Mouse (Mus musculus): ENCODE results near the gene Qrich1.

The Qrich1 gene

DNA sequence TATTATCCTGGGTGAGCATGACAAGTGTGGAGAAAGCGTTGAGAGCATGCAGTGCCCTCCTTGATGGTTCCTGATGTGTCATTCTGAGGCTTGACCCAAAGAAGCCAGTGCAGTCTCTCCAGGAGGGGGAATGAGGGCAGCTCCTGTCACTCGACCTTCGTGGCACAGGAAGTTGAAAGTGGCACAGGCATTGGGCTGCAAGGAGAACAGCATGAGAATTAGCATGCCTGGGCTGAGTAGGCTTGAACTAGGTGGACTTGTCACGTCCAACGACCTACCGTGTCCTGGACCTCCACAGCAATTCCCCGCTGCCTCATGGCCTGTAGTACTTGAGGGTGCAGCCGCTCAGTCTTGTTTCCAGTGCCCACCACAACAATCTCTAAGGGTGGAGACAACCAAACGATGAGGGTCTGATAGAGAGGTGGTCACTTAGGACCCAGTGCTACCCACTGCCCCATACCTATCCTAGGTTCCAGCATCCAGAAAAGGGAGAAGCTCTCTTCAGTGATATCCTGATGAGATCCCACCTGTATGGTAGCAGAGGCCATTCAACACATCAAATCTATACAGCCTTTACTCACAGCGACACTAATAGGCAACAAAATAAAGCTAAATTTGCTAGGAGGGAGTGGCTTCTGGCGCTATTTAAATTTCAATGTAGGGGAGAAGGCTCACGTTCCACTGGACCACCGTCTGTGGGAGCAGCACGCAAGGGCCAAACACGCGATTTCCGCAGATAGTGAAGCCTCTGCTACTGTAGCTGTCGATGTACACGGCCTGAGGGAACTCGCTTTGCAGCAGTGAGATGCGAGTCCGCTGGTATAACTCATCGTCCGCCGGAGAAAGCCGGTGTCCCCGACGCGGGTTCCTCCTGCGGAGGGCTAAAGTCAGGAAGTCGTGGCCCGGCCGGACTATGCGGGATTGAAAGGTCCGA, 49.5 kb downstream of the Qrich1 start:
- DNase-seq: no peak

DNA sequence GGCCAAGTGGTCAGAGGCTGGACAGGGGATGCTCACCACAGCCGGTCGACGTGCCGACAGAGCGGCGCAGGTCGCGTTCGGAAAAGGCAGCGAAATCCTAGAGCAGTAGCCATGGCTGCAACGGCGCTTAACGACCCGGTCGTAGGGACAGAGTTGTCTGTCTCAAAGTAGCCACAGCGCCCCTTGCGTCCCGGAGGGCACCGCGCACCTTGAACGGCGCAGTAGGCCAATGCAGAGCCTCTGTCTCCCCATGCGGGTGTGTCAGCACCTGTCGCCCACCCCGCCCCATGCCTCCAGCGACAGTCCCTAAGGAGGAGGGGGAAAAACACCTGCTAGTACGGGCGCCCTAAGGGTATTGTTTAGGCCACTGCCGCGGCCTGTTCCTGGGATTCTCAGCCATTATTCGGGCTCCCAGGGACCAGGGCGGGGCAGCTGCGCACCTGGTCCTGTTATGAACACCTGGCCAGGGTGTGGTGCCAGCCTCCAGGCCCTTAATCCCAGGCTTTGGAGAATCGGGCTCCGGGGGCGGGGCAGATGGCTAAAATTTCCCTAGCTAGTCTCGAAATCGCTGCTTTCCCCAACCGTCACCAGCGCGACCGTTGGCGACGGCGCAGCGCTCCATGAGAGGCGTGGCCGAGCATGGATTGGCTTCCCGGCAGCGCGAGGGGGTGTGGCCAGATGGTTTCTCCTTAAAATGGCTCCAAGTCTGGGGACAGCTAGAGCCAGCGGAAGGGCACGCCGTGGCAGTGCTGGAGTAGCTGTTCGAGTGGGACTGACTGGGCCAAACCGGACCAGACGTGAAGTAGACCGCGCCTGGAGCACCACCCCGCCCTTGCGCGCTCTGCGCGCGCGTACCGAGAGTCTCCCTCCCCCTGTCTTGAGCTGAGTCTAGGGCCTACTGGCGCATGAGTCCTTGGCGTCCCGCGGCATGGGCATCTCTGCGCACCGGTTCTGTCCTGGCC, 50.5 kb downstream of the Qrich1 start, which contains the start of gene Ndufaf3:
Gene Ndufaf3 (minus strand): TSS at position 620 of the 962 bp plus-strand sequence.
- DNase-seq: peak; percentile 96

- DNase-seq: no peak
These were observed 51.4 kb downstream of the Qrich1 start for GRCm38 (mm10) chr9:108567931-108568419.

GRCm38 (mm10) chr9:108568511-108568921, 51.9 kb downstream of the Qrich1 start:
- DNase-seq: no peak

DNA sequence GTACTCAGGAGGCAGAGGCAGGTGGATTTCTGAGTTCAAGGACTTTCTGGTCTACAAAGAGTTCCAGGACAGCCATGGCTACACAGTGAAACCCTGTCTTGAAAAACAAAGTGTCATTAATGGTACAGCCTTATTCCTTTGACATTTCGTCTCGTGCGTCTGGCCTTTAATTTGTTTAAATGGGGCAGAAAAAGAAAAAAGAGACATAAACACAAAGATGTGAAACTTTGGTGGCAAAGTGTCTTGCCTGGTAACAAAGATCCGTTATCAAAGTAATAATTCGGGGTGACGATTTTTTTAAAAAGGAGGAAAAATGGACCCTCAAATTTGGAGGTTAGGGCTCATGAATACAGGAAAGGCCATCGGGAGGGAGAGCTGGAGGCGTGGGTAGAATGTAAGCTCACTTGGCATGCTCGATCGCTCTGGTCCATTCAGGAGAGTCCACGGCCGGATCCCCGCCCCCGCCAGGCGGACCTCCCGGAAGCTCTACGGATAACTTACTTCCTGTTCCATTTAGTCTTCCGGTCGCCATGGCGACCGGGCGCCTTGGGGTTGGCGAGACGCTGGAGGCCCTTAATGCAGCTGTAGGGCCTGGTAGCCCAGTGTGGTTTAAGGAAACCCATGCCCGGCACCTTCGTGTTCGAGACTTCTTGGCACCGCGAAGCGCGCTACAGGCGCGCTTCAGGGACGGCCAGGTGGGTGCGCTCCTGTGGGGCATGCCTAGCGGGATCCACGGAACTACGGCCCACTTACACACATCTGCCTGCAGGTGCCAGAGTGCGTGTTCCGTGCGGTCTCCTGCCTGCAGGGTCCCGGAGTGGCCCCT, 53.0 kb downstream of the Qrich1 start, which contains the start of gene Dalrd3:
Gene Dalrd3 (plus strand): TSS at position 506 of the 826 bp plus-strand sequence.
- peak; percentile 94 for DNase-seq

GRCm38 (mm10) chr9:108570207-108570896, 53.7 kb downstream of the Qrich1 start:
- peak; percentile 62 for DNase-seq

DNA sequence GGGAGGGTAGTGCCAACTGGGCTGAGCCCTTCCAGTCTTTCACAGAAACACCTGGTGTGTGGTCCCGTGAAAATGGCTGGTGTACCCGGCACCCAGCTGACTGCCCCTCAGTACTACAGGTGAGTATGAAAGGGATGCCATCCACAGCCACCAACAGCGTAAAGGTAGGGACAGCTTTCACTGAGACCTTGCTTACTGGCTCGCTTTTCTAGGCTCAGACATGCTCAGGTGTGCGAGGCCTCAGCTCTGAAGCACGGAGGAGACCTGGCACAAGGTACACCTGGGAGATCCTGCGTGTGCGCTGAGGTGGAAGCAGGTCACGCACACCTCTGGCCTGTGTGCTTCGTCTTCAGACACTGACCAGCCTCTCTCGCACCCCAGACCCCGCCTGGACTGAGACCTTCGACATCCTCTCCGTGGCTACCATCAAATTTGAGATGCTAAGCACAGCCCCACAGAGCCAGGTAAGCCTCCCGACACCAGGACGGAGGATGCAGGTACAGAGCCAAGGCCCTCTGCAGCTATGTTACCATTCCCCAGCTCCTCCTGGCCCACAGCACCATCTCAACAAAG, 54.9 kb downstream of the Qrich1 start:
- DNase-seq: no peak

DNA sequence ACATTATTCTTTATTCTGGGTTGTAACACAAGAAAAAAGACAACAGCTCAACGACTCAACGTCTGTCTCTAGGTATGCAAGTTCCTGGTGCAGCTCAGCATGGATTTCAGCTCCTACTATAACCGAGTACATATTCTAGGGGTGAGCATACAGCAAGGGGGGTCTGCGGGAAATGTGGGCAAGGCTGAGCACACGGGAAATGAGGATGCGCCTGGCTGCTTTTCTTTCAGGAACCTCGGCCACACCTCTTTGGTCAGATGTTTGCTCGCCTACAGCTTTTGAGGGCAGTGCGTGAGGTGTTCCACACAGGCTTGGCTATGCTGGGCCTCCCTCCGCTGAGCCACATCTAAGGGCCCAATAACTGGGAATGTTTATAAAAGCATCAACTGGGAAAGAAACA, 55.7 kb downstream of the Qrich1 start:
- DNase-seq: no peak

- DNase-seq: peak; percentile 51
These were observed 57.4 kb downstream of the Qrich1 start for GRCm38 (mm10) chr9:108573774-108574690.

DNA sequence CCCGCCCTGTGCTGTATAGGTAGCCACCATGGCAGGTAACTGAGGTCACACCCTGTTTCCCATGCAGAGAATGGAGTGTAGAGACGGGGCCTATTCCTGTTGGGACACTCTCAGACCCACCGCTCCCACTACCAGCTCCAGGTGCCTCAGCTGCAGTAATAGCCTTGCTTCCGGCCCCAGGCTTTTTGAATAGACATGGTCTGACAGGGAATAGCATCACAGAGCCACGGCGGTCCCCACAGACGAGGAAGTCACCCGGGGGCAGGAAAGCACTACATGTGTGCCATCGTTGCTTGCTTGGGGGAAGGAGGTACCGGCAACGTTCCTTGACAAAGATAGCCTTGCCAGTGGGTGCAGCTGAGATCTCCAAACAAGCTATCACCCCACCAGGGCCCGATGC, 58.3 kb downstream of the Qrich1 start:
- no peak for DNase-seq

DNA sequence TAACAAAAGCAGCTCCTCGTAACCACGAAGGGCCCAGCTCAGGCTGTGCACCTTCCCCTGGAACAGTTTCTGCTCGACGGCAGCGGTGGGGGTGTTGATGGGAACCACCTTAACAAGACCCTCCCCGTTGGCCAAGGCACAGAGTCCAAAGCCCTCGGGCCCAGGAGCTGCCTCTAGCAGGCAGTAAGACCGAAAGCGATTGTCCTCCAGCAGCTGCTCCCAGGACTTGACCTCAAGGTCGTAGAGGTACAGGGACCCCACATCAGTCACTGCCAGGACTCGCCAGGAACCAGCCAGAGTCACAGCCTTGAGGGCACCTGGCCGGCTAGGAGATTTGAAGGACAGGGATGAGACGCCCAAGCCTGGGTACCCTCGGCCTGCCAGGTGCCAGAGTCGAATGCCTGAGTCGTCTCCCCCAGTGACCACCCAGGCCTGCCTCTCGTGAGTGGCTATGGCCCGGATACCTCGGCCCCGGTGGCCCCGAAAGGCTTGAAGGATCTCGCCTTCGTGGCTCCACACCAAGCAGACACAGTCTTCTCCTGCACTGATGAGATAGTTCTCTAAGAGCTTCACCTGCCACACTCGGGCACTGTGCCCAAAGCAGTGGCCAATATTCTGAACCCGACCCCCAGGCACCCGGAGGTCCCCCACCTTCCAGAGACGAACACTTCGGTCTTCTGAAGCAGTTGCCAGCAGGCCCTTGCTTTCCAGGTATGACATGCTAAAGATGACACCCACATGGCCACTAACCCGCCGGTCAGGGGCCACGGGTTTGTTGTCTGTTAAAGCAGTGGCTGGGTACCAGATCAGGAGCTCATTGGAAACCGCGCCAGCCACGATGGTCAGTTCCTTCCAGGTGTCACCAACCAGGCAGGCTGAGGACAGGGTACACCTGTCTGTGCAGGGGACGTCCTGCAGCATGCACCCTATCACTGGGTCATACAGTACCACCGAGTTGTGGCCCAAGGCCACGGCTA, 59.0 kb downstream of the Qrich1 start:
- no peak for DNase-seq

- DNase-seq: no peak
These were observed 60.4 kb downstream of the Qrich1 start for GRCm38 (mm10) chr9:108577025-108577424.

DNA sequence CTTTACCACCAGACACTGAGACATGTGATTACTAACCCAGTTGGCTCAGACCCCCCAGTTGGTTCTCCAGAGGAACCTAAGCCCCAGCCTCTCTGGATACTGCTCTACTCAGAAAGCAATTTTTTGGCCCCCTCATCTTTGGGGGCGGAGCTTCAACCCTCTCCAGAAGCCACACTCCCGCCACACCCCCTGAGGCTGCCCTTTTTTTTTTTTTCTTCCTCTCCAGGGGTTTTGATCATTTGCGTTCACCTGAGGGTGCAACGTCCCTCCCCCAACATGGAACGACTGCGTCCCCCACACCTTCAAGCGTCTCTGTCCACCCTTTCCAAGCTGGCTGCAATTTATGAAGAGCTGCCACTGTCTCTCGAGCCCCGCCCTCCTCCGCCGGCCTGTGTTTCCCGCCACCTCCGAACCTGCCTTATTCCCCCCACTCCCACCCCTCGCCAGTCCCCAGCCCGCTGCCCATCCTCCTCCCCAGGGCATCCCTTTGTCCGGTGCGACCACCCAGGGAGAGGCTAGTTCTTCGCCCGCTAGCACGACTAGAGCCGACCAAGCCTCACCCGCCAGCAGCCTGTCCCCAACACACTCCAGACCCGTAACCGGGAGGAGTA, 61.4 kb downstream of the Qrich1 start:
- no peak for DNase-seq

GRCm38 (mm10) chr9:108578545-108579343, 62.1 kb downstream of the Qrich1 start, which contains the start of gene Wdr6:
Gene Wdr6 (minus strand): TSS chr9:108578739.
- peak; percentile 88 for DNase-seq

GRCm38 (mm10) chr9:108579344-108579690, 62.7 kb downstream of the Qrich1 start:
- DNase-seq: no peak

- peak; percentile 93 for DNase-seq
These were observed 71.1 kb downstream of the Qrich1 start for GRCm38 (mm10) chr9:108587571-108588180.

GRCm38 (mm10) chr9:108589229-108589628, 72.6 kb downstream of the Qrich1 start:
- DNase-seq: no peak

All from right cerebral cortex, adult 18-20 months (tissue).